Comparison of ENCODE assay signal across 8 mouse cellular contexts in genomic region chr2:104685418-104685817, GRCm38 (mm10). TPM values are rescaled to one million over a fixed set of nuclear protein-coding genes. Genes with fewer than 3 reads are reported as not detected.
DNase-seq lines count a peak whose midpoint lies in the region; ATAC-seq and TF ChIP-seq lines count a peak whose summit lies in the region.

No protein-coding gene starts in this region.

- H3K36me3 ChIP-seq in hindbrain, embryonic 16.5 days (ENCODE audit: control insufficient read depth, insufficient read depth, low read length), result peaks cover 19% of the 10 kb centered on the region

- peak; percentile 97 for TF ChIP-seq CTCF in Patski (IDR thresholded peaks at IDR 0.05)

- no peak overlapping the region for H3K9ac ChIP-seq in hindbrain, embryonic 16.5 days (ENCODE audit: low read depth, low read length)

- peak; percentile 87 for ATAC-seq in Patski
- ATAC-seq in hindbrain, embryonic 16.5 days, result peak; percentile 93

- H3K9me3 ChIP-seq in hindbrain, embryonic 16.5 days (ENCODE audit: control insufficient read depth, low read length), result no peaks in the 10 kb centered on the region

- CTCF ChIA-PET in Patski (lab: Charles Lee), result interaction anchor here (0.5 to 2.5 kb wide), 40 partner anchors 9 to 353 kb away, joined by 3 to 18 read pairs (median 4); partner anchors contain the start of genes Depdc7, Pin1rt1 and Tcp11l1

- POLR2A ChIA-PET in Patski (lab: Charles Lee), result no interaction called here

- no peak overlapping the region for H3K27ac ChIP-seq in hindbrain, embryonic 16.5 days (ENCODE audit: low read depth, low read length)

- H3K27me3 ChIP-seq in Patski, result no peaks in the 10 kb centered on the region
- no peaks in the 10 kb centered on the region for H3K27me3 ChIP-seq in hindbrain, embryonic 16.5 days (replicated peaks; ENCODE audit: control insufficient read depth, insufficient read depth, low read length)

- no peaks in the 10 kb centered on the region for H3K4me1 ChIP-seq in hindbrain, embryonic 16.5 days (ENCODE audit: control insufficient read depth, insufficient read depth, low read depth, low read length)

- no peak overlapping the region for H3K4me3 ChIP-seq in hindbrain, embryonic 16.5 days (ENCODE audit: low read length)

- in situ Hi-C loops in Patski (cut with MboI; ENCODE audit: low pct_unique_long_range_greater_than_20kb), result no loop called here

- H3K4me2 ChIP-seq in hindbrain, embryonic 16.5 days (ENCODE audit: low read length), result no peak overlapping the region

- WGBS in hindbrain, embryonic 16.5 days, result 3% methylated on average over 13 of the region's 13 CpGs

- no peak for DNase-seq in Patski (ENCODE audit: low read depth, low spot score)
- DNase-seq in cerebellum, postnatal 25 days, result peak; percentile 86 to 89
- peak; percentile 70 for DNase-seq in gastrocnemius, adult 18-20 months (ENCODE audit: low spot score)
- DNase-seq in left cerebral cortex, adult 18-20 months (ENCODE audit: low spot score in 2 of 2), result peak; percentile 78 to 84
- DNase-seq in lung, postnatal 4 days, result peak; percentile 82 to 84
- DNase-seq in right cerebral cortex, adult 2 months (ENCODE audit: low spot score in 2 of 2), result peak; percentile 80 to 83
- DNase-seq in urinary bladder, postnatal 10 days (ENCODE audit: low spot score), result peak; percentile 26

RNA-seq across cellular contexts. Expression of gene Tcp11l1, which starts 26.6 kb away (rescaled TPM):
- polyA plus RNA-seq in Patski (2021), result 26.0 TPM
- total RNA-seq in gastrocnemius, adult 18-20 months (2021), result 10 to 100 TPM in 1 of 2 experiments, 1 to 10 TPM in 1; 7.1 to 10.8 TPM
- polyA plus RNA-seq in hindbrain, embryonic 16.5 days (2015; fragmentation: Nextera tagmentation; extraction: Ambion mirVana), result 48.8 and 55.5 TPM in 2 replicates
- total RNA-seq in left cerebral cortex, adult 18-20 months (2021), result 10 to 100 TPM; 31.3 to 34.5 TPM

RNA-seq across cellular contexts. Expression of gene Pin1rt1, which starts 30.8 kb away (rescaled TPM):
- 0.06 TPM for polyA plus RNA-seq in Patski (2021)
- total RNA-seq in gastrocnemius, adult 18-20 months (2021), result not detected
- 0.30 TPM in 1 of 2 replicates, not detected in the other for polyA plus RNA-seq in hindbrain, embryonic 16.5 days (2015; fragmentation: Nextera tagmentation; extraction: Ambion mirVana)
- not detected for total RNA-seq in left cerebral cortex, adult 18-20 months (2021)

RNA-seq across cellular contexts. Expression of gene Depdc7, which starts 57.3 kb away (rescaled TPM):
- polyA plus RNA-seq in Patski (2021), result 19.8 TPM
- total RNA-seq in gastrocnemius, adult 18-20 months (2021), result 1 to 10 TPM; 1.6 to 2.0 TPM
- polyA plus RNA-seq in hindbrain, embryonic 16.5 days (2015; fragmentation: Nextera tagmentation; extraction: Ambion mirVana), result 1.8 and 1.9 TPM in 2 replicates
- total RNA-seq in left cerebral cortex, adult 18-20 months (2021), result 1 to 10 TPM; 1.4 to 1.5 TPM
